Mouse (Mus musculus) left cerebral cortex, adult 2 months (tissue): ENCODE measurements around the gene Nop53. TPM values are rescaled to one million over a fixed set of nuclear protein-coding genes. Genes with fewer than 3 reads are reported as not detected.

ENCODE experiments used
- DNase-seq, 2 experiments: peaks; one replicate each; pipeline ENCODE4 v3.0.0; 2021 to 2022; ENCODE audit warnings: low spot score in 2 of 2, mixed read lengths in 1 of 2; ENCODE audit errors: extremely low spot score in 1 of 2
- H3K27ac ChIP-seq: fragments of 200-600 bp; 2 replicates; pipeline ENCODE4 v1.8.1; 2022
- H3K4me3 ChIP-seq: fragments of 200-600 bp; 2 replicates; pipeline ENCODE4 v1.8.1; 2022
- CTCF ChIP-seq: fragments of 200-600 bp; IDR thresholded peaks from 2 replicates; pipeline ENCODE4 v1.8.1; 2022; ENCODE audit warnings: antibody characterized with exemption, mild to moderate bottlenecking, moderate library complexity
- intact Hi-C: fragments of 180-260 bp; cut with DNase I; formaldehyde crosslinking; loops from one replicate; pipeline ENCODE4 v1.15.1; 2025
- long read RNA-seq, 2 experiments: library from polyadenylated mRNA; stranded (forward); transcript quantifications; one replicate each; pipeline ENCODE4 v2.0.0; 2021; ENCODE audit warnings: borderline mapping rate in 2 of 2
- total RNA-seq, 2 experiments: library from RNA; stranded (reverse); gene quantifications; 2 replicates each; pipeline ENCODE4 v1.2.3; 2021

Nop53 gene
- 100 to 1,000 TPM; 108 to 113 TPM for total RNA-seq
- long read RNA-seq, experiment 1, transcript Nop53-201 (13 exons, 3,176 nt): major isoform, 60 of 65 reads
- long read RNA-seq, experiment 1, partial matches to known transcripts: 2 of 65 reads
- long read RNA-seq, experiment 1, other reads (novel, unspliced or antisense): 3 of 65 reads
- long read RNA-seq, experiment 2, transcript Nop53-201 (13 exons, 3,176 nt): major isoform, 41 of 52 reads
- long read RNA-seq, experiment 2, partial matches to known transcripts: 3 of 52 reads
- long read RNA-seq, experiment 2, other reads (novel, unspliced or antisense): 7 of 52 reads

DNA sequence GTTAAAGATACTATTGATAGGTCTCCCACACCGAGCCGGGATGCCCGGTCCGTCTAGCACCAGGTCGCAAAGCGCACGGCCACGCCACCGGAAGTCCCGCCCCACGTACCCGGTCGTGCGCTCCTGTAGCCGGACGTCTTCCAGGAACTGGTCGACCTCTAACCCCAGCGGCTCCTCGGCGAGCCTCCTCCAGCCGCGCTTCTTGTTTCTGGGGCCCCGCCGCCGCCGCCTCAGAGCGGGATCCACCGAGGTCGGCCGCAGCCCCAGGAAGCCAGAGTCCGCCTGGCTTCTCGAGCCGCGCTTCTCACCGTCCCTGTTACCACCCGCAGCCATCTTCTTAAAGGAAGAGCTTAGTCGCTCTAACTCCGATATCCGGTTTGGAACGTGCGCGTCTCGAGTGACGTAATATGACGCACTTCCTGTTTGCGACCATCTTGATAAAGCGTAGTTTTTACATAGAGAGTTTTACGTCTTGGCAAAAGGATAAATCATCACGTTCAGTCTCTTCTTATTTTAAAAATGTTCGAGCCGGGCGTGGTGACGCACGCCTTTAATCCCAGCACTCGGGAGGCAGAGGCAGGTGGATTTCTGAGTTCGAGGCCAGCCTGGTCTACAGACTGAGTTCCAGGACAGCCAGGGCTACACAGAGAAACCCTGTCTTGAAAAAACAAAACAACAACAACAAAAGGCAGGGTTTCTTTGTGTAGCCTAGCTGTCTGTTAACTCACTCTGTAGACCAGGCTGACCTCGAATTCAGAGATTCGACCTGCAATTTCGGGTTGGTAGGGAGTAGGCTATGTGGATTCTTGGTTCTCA, at the start of gene Nop53:
TSS of gene Nop53 (minus strand) at position 354 of the 816 bp plus-strand sequence.
- TF ChIP-seq CTCF: no peak
- intact Hi-C loops: loop anchor here (1.0 to 10.0 kb wide), 2 partner anchors 13 to 979 kb away; partner anchors contain the start of gene Calm3
- Histone ChIP-seq H3K4me3 (peak within 1 kb of the TSS; percentile 57), H3K27ac (peak within 1 kb of the TSS; percentile 100)
- DNase-seq: peak; percentile 91

DNA sequence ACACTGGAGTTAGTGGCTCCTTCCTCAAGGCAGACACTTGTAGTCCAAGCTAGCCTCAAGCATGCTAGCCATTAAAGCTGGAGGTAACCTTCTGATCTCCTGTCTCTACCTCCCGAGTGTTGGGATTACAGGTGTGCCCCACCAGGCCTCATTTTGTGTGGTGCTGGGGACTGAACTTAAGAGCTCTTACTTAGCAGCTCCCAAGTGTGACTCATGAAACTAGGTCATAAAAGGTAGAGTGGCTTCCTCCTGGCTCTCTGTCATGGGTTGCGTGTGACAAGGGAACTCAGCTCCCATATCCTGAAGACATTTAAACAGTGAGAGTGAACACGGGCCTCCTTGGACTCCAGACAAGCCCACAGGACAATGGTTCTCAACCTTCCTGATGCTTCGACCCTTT, 47.9 kb upstream of the Nop53 start:
- no peak for DNase-seq
- H3K4me3 ChIP-seq: no peak overlapping the region
- no peak overlapping the region for H3K27ac ChIP-seq
- TF ChIP-seq CTCF: no peak
- intact Hi-C loops: no loop called here

DNA sequence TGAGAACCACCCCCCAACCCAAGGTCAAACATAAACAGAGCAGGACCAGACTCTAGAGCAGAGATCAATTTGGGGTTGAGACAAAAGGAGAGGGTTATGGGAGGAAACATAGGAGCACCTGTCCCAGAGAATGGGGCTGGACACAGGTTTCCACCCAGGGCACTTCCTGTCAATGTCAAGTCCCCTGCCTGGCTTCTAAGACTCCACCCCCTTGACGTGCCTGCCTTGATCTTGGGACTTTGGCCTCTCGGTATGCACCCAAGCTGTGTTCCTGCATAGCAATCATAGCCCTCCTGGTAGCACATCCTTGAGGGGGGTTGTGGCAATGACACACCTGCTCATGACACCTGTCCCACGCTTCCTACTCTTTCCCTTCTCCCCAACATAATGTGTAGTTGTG, 47.3 kb upstream of the Nop53 start:
- no peak overlapping the region for H3K4me3 ChIP-seq
- intact Hi-C loops: no loop called here
- TF ChIP-seq CTCF: no peak
- no peak overlapping the region for H3K27ac ChIP-seq
- no peak for DNase-seq

DNA sequence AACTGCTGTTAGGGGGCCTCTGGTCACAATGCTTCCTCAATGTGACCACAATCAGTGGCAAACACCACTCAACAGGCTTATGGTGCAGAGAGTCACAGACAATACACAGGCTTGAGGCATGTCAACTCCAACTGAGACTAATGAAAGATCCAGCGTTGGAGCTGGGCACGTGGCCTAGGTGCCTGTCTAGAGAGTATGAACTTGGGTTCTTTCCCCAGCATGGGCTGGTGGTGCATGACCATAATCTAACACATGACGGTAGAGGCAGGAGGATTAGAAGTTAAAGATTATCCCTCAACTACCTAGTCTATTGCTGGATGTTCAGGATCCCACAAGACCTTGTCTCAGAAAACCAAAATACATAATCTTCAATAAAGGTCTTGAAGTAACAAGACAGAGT, 45.9 kb upstream of the Nop53 start:
- H3K4me3 ChIP-seq: no peak overlapping the region
- intact Hi-C loops: no loop called here

DNA sequence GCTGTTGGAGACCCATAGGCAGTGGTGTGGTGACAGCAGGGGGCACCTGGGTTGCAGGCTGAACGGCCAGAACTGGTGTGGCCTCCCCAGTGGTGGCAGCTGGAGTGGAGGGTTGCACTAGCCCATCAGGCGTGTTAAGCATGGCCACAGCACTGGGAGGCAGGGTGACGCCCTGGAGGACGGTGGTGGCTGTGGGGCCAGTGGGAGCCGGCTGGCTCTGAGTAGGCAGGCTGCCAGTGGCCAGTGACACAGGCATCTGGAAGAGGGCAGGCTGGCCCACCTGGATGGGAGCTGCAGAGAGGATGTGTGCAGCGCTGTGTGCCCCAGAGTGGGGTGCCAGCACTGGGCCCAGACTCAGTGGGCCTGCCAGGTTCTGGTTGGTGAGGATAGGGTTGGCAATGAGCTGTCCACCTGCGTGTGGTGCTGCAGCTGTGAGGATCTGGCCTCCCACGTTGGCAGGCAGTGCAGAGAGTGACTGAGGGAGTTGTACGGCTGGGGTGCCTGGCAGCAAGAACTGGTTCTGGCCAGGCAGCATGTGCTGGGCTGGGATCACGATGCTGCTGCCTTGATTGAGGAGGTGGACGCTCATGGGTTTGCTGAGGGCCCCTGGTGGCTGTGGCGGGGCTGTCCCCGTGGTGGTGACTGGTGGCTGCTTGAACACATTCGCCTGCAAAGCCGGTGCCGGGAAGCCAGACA, 41.9 kb upstream of the Nop53 start:
- peak; percentile 12 for TF ChIP-seq CTCF
- H3K27ac ChIP-seq: no peak overlapping the region; the same call in 1 of the 2 replicates
- H3K4me3 ChIP-seq: no peak overlapping the region
- DNase-seq: peak in 1 of 2 experiments; percentile 45
- intact Hi-C loops: no loop called here

More for the DNA sequence above, 45.9 kb upstream of the Nop53 start:
- no peak for TF ChIP-seq CTCF
- no peak overlapping the region for H3K27ac ChIP-seq
- DNase-seq: no peak

DNA sequence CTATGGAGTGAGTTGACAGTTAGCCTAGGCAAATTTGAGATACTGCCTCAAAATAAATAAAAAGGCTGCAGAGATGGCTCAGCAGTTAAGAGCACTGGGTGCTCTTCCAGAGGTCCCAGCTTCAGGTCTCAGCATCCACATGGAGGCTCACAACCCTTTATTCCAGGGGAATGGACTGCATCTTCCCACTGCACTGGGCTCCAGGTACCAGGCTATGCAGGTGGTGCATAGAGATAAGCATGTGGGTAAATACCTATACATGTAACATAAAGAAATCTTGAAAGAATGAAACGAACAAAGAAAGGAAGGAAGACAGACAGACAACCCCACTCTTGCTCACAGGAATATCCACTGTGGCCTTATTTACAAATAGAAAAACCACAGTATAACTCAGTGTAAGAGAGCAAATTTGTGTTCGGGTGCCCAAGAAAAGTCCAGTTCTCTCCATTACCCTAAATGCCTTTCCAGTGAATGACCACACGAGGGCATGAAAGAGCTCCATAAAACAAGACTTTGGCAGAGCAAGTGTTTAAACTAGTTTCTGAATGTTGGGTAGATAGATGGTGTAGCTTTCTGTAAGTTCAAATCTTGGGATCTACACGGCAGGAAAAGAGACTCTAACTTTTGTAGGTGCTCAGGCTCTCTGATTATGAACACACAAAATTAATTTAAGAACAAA, 37.0 kb upstream of the Nop53 start:
- Histone ChIP-seq H3K27ac (no peak overlapping the region), H3K4me3 (no peak overlapping the region)
- intact Hi-C loops: loop anchor here (1.0 to 5.0 kb wide), 2 partner anchors 69 to 169 kb away; no protein-coding TSS in a partner anchor
- peak; percentile 85 for TF ChIP-seq CTCF
- no peak for DNase-seq

DNA sequence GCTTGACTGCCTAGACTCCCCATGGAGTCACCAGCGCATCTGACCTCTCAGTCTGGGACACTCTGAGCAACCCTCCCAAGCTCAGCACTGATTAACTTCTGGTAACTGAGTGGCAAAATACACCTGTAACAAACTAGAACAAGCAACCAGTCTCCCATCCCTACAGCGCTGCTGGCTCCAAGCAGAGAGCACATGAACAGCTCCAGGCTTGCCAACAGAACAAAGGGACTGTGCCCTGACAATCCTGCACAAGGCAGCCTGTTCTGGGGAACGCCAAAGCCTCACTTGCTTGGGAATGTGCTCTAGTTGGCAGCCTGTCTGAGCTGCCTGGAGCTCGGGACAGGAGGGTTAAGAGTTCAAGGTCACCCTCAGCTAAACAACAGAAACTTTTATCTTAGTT, 35.7 kb upstream of the Nop53 start:
- no peak for TF ChIP-seq CTCF
- intact Hi-C loops: loop anchor here (5.0 kb wide), 1 partner anchor 171 kb away; no protein-coding TSS in a partner anchor
- DNase-seq: no peak
- H3K27ac ChIP-seq: no peak overlapping the region
- no peak overlapping the region for H3K4me3 ChIP-seq

DNA sequence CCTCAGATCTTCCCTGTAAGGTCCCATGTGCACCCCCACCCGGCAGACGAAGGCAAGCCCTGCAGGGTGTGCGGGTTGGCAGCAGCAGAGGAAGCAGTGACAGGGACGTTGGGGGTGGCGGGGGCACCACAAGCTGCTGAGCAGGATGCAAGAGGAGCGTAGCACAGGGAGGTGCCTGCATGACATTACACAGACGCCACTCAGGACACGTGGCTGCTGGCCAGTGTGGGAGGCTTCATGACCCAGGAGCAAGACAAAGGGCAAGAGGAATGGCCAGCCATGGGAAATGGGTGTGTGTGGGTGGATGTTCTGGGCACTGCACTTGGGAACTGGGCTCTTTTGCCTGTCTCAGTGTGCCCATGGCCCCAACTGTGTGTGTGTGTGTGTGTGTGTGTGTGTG, 34.4 kb upstream of the Nop53 start:
- TF ChIP-seq CTCF: no peak

DNA sequence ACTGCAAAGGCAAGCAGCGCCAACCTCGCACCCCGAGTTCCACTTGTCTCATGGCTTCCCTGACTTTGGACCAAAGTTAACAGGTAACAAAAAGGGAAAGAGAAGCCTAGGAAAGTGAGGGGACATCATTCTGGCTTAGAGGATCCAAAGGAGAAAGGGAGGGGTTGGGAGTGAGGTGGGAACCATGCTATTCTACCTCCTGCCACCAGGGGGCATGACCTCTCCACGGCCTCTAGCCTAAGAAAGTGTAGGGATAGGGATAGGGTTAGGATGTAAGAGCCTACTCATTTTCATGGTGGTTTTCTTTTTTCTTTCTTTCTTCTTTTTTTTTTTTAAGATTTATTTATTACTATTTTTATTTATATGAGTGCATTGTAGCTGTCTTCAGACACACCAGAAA, 30.0 kb upstream of the Nop53 start:
- intact Hi-C loops: no loop called here
- peak in 1 of 2 experiments; percentile 50 for DNase-seq
- Histone ChIP-seq H3K27ac (no peak overlapping the region), H3K4me3 (no peak overlapping the region)
- peak; percentile 98 for TF ChIP-seq CTCF

More for the DNA sequence above, 34.4 kb upstream of the Nop53 start:
- intact Hi-C loops: loop anchor here (5.0 kb wide), 1 partner anchor 172 kb away; no protein-coding TSS in a partner anchor
- Histone ChIP-seq H3K27ac (no peak overlapping the region), H3K4me3 (no peak overlapping the region)
- peak; percentile 53 to 69 for DNase-seq

DNA sequence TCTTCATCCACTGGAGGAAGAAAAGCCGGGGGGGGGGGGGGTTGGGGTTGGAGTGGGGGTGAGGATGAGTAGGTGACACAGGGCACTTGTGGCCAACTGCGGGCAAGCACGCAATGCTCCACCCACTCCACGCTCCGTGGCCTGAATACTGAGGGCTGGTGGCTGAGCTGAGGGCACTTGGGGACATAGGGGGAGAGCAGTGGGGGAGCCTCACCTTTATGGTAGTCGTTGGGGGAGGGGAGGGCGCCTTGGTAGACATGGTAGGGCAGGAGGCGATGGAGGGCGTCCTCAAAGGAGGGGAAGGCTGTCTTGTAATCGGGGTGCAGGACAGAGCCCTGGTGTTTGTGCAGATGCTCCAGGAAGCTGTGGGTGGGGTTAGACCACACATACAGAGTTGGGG, 29.6 kb upstream of the Nop53 start:
- no peak for DNase-seq
- intact Hi-C loops: no loop called here
- Histone ChIP-seq H3K27ac (no peak overlapping the region), H3K4me3 (no peak overlapping the region)
- TF ChIP-seq CTCF: no peak

DNA sequence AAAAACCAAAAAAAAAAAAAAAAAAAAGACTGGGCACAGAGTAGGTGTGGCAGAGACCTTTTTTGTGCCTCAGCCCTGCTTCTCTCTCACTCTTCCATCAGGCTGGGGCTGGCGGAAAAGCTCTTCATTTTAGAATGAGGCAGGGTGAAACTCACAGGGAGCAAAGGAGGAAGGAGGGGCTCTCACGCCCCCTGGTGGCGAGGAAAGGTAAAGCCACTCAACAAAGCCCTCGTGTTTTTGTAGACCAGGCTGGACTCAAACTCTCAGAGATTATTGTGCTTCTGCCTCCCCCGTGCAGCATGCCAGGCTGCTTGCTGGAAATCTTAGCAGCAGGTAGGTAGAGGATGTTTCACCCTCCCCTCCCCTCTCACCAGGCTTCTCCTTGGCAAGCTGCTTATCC, 28.8 kb upstream of the Nop53 start:
- intact Hi-C loops: no loop called here
- peak; percentile 60 to 69 for DNase-seq
- Histone ChIP-seq H3K27ac (no peak overlapping the region), H3K4me3 (no peak overlapping the region)
- TF ChIP-seq CTCF: peak; percentile 86
